Mouse (Mus musculus) G1E (cell line): ENCODE data around the gene Ltbp1.

Source experiments
- CTCF ChIP-seq: IDR thresholded peaks from 2 replicates; pipeline ENCODE4 v1.5.1; 2012; ENCODE audit warnings: low read depth, low read length, inconsistent platforms, mixed read lengths
- GATA1 ChIP-seq: IDR thresholded peaks from 2 replicates; pipeline ENCODE4 v1.6.1; 2012; ENCODE audit warnings: borderline replicate concordance, low read length, inconsistent platforms, mixed read lengths
- TAL1 ChIP-seq: conservative IDR thresholded peaks from 2 replicates; pipeline ENCODE4 v1.6.1; 2012; ENCODE audit warnings: low read depth, low read length, inconsistent platforms, mixed read lengths

- no peak for TF ChIP-seq CTCF
- no peak for TF ChIP-seq TAL1
- no peak for TF ChIP-seq GATA1
Measured at GRCm38 (mm10) chr17:75122584-75123282, 117.4 kb downstream of the Ltbp1 start.
